Mouse (Mus musculus) cerebellum, adult 9-10 months (tissue): ENCODE measurements around the gene Crb1.

ENCODE experiments used
- DNase-seq: peaks from one replicate; pipeline ENCODE4 v3.0.0; 2022

The Crb1 gene

GRCm38 (mm10) chr1:139215311-139215710 lies 161.6 kb downstream of the Crb1 start:
- no peak for DNase-seq

DNA sequence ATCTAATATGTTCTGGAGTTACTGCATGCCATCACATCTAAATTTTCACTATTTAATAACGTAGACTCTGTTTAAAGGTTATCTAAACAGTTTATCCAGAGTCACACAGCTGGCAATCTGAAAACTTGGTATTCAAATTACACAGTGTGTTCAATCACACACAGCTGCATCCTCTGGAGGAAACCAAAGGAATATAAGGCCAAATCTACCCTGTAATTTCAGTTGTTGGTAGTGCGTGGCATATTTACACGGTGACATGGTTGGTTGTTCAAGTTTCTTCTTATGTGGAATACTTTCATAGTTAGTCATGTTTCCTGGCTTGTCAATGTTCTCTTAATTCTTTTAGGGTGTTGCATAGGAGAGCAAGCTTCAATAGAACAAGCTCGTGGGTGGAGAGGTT lies 166.4 kb downstream of the Crb1 start:
- no peak for DNase-seq

DNA sequence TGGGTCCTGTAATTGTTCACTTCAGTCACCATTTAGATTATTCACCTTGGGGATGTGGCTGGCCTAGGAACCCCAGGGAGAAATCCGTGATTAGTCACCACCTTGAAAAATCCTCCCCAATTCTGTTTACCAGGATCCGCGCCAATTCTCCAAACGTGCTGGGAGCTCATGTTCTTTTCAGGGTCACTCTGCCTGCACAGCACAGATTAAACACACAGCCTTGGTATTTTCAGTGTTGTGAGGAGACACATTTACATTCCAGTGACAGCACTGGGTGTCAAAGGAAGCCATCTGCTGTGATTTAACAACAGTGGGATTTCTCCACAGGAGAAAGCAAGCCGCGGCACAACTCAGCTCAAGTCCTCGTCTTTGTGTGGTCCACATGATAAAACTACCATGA lies 167.1 kb downstream of the Crb1 start:
- DNase-seq, result no peak

DNA sequence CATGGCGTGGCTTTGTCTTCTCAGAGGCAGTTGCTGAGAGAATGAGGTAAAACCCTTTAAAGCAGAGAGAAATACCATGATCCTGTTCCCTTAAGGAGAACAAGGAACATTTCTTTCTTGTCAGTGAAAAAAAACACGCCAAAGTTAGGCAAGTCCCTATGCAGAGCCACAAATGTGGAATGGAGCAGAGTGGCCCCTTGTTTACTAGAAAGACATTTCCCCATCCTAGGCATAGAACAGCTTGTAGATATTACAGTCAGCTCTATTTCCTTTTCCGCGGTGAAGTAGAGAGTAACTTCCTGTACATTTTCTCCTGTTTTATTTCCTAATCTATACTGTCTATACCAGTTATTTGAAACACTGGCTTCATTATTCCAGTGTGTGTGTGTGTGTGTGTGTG lies 170.6 kb downstream of the Crb1 start:
- no peak for DNase-seq

GRCm38 (mm10) chr1:139203026-139203425 lies 173.9 kb downstream of the Crb1 start:
- DNase-seq, result no peak

DNA sequence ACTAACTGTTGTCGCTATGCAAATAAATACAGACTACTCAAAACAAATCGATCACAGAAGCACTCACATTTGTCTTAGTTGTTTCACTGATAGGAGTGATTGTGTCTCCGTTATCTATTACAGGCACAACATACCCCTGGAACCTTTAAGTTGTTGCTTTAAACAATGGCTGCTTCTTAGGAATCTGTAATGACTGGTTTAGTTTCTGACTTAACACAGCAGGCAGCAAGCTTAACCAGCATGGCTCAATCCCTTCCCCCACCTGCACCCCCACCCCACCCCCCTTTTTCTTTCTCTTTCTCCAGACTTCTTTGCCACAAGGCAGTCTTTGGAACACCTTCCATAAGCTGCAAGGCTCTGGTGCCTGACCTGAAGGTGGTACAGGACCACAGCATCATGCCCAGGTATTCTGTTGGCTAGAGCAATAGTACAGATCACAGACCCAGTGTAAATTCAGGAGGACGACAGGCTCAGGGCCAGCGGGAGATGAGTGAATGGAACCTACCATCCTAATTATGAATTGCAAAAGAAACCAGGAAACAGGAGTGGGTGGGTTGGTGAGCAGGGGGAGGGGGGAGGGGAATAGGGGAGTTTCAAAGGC lies 182.4 kb downstream of the Crb1 start:
- DNase-seq, result no peak

DNA sequence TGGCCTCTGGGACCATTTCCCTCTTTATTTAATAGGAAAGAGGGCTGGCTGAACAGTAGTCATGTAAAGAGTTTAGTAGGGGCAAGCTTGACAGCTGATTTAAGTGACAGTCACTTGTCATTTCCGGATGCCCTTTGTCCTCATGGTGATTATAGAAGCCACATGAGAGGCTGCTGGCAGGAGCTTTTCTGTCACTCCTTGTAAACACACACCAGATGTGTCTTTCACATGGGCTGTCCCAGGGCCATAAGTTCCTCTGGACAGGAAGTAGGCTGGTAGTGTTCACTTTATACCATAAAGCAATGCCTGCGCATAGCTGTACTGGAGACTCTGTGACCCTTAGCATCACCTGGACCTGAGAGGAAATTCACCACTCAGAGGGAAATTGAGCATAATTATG lies 182.9 kb downstream of the Crb1 start:
- no peak for DNase-seq

GRCm38 (mm10) chr1:139192635-139193034 lies 184.3 kb downstream of the Crb1 start:
- DNase-seq, result no peak

DNA sequence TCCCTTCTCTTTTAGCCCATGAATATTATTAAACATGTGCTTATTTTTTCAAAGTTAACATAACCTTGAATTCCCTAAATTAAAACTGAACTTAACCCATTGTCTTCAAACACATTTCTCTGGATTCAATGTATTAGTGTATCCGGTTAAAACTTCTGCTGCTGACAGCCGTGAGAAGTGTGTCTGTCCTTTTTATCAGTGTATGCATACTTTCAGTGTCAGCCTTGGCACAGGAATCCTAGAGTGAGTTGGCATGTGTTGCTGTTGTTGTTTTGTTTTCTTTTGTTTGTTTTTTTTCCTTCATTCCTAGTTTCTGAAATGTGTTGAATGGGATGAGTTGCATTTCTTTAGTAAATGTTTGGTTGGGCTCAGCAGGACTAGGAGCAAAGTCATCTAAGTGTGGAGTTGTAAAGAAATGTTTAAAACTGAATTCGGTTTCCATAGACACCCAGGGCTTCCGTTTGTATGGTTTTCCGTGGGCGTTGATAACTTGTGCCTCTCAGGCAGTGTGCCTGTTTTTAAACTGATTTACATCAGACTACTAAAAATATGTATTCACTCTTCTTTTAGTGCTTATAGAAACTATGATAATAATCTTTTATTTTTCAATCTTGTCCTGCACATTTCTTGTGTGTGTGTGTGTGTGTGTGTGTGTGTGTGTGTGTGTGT lies 196.3 kb downstream of the Crb1 start:
- DNase-seq, result no peak

DNA sequence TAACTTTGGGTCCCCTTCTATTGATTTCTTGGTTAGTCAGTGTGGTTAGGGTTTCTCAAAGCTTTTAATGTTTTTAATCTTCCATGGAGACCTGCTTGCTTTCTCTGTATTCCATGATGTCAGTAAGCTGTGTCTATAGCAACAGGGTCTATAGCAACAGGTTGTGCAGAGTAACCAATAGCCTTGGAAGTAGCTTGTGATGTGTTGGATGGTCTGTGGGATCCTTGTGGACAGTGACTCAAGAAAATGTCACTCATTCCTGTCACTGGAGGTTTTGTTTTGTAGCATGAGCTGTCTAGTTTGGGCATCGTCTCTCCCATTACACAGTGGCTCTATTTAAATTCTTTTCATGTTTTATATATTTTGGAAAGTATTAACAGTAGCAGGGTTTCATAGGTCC lies 197.2 kb downstream of the Crb1 start:
- no peak for DNase-seq

DNA sequence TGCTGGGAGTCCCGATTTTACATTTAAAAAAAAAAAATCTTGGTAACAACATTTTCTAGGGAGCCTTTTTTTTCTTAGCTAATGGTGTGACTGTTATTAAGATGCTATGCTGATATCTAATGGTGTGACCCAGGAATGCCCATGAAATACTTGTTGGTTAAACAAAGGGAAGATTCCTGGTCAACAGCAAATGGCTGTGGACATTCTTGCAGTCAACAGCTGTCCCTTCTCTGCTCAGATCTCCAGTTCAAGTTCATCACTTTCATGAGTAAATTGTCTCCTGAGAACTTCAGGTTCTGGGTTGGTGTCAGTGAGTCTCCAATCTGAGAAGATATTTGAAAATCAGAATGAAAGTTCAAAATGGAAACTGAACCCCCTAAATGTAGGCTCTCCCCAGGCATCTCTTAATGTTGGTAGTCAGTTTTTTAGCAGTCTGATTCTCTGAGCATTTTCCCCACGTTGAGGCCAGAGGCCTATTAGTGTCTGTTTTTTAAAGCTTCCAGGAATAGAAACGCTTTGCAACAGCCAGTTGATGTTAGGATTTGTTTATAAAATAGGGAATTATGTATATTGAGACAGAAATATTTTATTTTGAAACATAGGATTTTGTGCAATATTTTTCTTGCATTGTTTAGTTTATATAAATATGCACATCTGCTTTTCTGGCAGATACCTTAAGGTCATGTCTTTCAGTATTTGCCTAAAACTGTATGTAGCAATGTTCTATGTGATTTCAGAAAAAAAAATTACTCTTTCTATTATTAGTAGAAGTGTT lies 202.7 kb downstream of the Crb1 start:
- no peak for DNase-seq

DNA sequence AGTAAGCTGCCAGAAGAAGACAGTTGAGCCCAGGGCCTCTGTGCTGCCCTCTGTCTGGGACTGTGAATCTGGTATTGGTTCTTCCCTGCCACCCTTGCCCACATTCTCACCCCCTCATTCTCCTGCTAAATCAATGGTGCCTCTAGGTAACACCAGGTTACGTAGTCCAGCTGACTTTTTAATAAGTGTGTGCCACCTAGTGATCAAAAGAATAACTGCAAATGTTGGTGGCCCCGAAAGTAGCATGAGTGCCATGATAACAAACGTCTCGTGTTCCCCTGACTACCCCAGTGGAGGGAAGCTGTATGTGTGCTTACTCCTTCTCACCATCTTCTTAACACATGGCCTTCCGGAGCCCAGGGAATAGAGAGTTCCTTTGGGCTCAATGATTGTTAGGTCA lies 214.1 kb downstream of the Crb1 start:
- DNase-seq, result peak; percentile 46

DNA sequence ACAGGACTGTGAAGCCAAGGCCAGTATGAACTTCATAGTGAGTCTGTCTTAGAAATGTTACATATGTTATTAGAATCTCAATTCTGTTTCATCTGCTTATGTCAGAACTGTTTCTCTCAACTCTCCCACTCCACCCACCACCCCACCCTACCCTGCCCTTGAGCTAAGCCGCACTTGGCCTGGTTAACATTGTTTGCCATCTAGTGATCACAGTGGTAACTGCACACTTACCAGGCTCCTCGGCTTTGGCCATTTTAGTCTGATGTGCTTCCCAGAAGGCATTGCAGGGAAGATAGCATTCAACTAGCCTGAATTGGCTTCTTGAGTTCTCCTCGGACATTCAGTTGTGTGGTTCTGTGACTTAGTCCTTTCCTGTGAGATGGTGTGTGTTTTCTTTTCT lies 215.3 kb downstream of the Crb1 start:
- DNase-seq, result no peak

DNA sequence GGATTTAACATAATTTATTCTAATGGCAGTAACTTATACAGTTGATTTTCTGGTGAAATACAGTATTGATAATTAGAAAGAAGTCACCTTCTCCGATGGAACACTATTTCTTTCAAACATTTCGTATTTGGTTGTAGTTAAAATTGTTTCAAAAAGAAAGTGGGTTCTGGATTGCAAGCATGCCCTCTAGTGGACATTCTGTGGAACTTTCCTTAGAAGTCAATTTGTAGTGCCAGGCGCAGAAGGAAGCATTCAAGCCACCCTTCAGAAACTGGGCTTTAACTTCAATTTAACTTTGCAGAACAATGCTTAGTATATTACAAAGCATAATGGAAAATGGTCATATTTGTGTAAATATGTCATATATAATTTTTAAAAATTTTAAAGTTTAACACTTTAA lies 220.5 kb downstream of the Crb1 start:
- DNase-seq, result peak; percentile 36

DNA sequence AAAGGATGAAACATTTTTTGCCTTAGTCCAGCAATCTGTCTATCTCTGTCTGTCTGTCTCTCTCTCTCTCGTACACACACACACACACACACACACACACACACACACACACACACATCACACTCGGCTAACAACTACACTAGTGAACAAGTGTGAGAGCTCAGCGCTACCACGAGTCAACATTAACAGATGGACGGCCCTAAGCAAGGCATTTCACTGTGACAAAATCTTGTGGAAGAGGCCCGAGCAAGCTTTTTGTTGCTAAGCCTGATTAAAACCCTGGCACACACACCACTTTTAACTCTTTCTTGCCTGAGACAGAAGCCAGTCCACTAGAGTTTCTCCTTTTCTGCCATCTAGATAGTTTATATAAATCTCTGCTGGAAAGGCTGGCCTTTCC lies 223.4 kb downstream of the Crb1 start:
- no peak for DNase-seq

GRCm38 (mm10) chr1:139153006-139153405 lies 223.9 kb downstream of the Crb1 start:
- no peak for DNase-seq
